Comparison of ENCODE assay signal across 15 mouse cellular contexts in the genomic region with DNA sequence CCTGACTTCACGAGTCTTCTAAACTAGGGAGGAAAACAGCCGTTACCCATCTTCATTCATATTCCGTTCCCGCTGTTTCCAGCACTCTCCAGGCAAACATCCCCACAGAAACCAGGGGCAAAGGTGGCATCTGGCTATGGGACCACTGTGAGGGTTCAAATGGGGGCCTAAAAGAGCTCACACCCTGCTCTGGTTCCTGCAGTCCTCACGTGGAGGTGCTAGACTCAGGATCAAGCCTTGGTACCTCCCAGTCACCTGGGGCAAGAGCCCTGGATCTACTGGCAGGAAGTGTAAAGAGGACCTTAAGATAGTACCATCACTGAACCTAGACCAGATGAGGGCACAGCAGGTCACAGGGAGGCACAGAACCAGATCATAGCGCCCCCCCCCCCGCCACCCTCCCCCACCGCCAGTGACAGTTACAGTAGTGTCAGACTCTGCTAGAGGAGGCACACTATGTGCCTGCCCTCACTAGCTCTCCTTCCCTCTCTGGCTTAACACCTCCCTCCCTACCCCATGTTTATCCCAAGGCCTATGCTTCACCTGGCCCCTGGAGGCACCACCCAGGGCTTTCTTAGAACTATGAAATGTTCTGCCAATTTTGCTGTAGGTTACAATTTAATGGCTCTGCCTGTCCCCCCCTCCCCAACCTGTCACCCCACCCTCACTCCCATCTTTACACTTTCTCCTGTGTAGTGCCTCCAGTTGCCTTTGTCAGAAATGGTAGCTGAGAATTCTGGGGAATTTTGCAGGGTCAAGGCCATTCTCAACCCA. TPM values are rescaled to one million over a fixed set of nuclear protein-coding genes. Genes with fewer than 3 reads are reported as not detected.
DNase-seq lines count a peak whose midpoint lies in the region; ATAC-seq and TF ChIP-seq lines count a peak whose summit lies in the region.
"Had no signal": no experiment of that assay in that cellular context is flagged by ENCODE, and none has a peak within 500 bp of the region (broad histone marks: within the 10 kb centered on the region; RNA-seq: fewer than 3 reads in every experiment).

No protein-coding gene starts in this region.

- WGBS in liver, adult 2 months, result 8% methylated on average over 8 of the region's 8 CpGs
- WGBS in forebrain, embryonic 12.5 days, result 38% methylated on average over 8 of the region's 8 CpGs

- H3K4me2 ChIP-seq in forebrain, embryonic 12.5 days, result no peak overlapping the region
- H3K4me2 ChIP-seq: forebrain, embryonic 15.5 days had no signal

- no peak for TF ChIP-seq POLR2A in liver, adult 2 months (IDR thresholded peaks at IDR 0.05; ENCODE audit: extremely low read depth, insufficient read depth, low read length)

- H3K27me3 ChIP-seq in liver, adult 2 months (ENCODE audit: control insufficient read depth, insufficient read depth, low read length), result no peaks in the 10 kb centered on the region
- no peaks in the 10 kb centered on the region for H3K27me3 ChIP-seq in E14TG2a.4 (ENCODE audit: insufficient read depth, low read length)
- H3K27me3 ChIP-seq in megakaryocyte, embryonic 14.5 days (replicated peaks), result peaks cover 2% of the 10 kb centered on the region
- peaks cover 3% of the 10 kb centered on the region; the same call in 1 of the 2 replicates for H3K27me3 ChIP-seq in forebrain, embryonic 12.5 days
- H3K27me3 ChIP-seq: forebrain, embryonic 15.5 days had no signal

- H3K27ac ChIP-seq in liver, adult 2 months (replicated peaks; ENCODE audit: insufficient read depth, low read depth, low read length), result no peak overlapping the region
- H3K27ac ChIP-seq in forebrain, embryonic 12.5 days, result no peak overlapping the region
- H3K27ac ChIP-seq: forebrain, embryonic 15.5 days had no signal

- peaks cover 11% of the 10 kb centered on the region; the same call in 1 of the 2 replicates for H3K4me1 ChIP-seq in liver, adult 2 months (ENCODE audit: control insufficient read depth, insufficient read depth, low read length)
- peaks cover 70% of the 10 kb centered on the region for H3K4me1 ChIP-seq in E14TG2a.4 (replicated peaks; ENCODE audit: low read depth, low read length)
- H3K4me1 ChIP-seq in megakaryocyte, embryonic 14.5 days, result peaks cover 50% of the 10 kb centered on the region
- peaks cover 5% of the 10 kb centered on the region; the same call in 1 of the 2 replicates for H3K4me1 ChIP-seq in forebrain, embryonic 12.5 days
- H3K4me1 ChIP-seq: forebrain, embryonic 15.5 days had no signal

- DNase-seq in liver, adult 2 months (ENCODE audit: extremely low read depth, low read depth, low spot score), result no peak
- DNase-seq in liver, result no peak
- no peak for DNase-seq in c-Kit-positive CD71-positive TER-119-positive erythroid progenitor cells, embryonic 14.5 days (ENCODE audit: low spot score)
- DNase-seq in ovary, postnatal 14 days (ENCODE audit: low spot score), result no peak

- no peak for TF ChIP-seq CTCF in liver, adult 2 months (IDR thresholded peaks at IDR 0.05; ENCODE audit: low read depth, low read length)
- TF ChIP-seq CTCF in E14TG2a.4 (conservative IDR thresholded peaks at IDR 0.05; ENCODE audit: low read length), result no peak

- ATAC-seq in inflammation-experienced regulatory T-cells, adult 6 months, result peak; percentile 8
- no peak for ATAC-seq in forebrain, embryonic 12.5 days (ENCODE audit: low FRiP score)
- ATAC-seq: forebrain, embryonic 15.5 days had no signal

- peaks cover 15% of the 10 kb centered on the region for H3K36me3 ChIP-seq in liver, adult 2 months (ENCODE audit: control insufficient read depth, insufficient read depth, low read length)
- H3K36me3 ChIP-seq in E14TG2a.4 (ENCODE audit: insufficient read depth, low read length), result peaks cover 50% of the 10 kb centered on the region
- peaks cover 35% of the 10 kb centered on the region for H3K36me3 ChIP-seq in megakaryocyte, embryonic 14.5 days (replicated peaks; ENCODE audit: low read length)
- H3K36me3 ChIP-seq in forebrain, embryonic 12.5 days (replicated peaks), result peaks cover 31% of the 10 kb centered on the region

- peaks cover 31% of the 10 kb centered on the region for H3K9me3 ChIP-seq in E14TG2a.4 (ENCODE audit: low read length)
- no peaks in the 10 kb centered on the region for H3K9me3 ChIP-seq in megakaryocyte, embryonic 14.5 days
- no peaks in the 10 kb centered on the region for H3K9me3 ChIP-seq in forebrain, embryonic 12.5 days
- H3K9me3 ChIP-seq: forebrain, embryonic 15.5 days had no signal

- H3K9ac ChIP-seq in liver, adult 2 months (ENCODE audit: low read depth, low read length), result peak overlapping the region; percentile 39; the same call in 1 of the 2 replicates
- H3K9ac ChIP-seq in forebrain, embryonic 12.5 days, result no peak overlapping the region
- H3K9ac ChIP-seq: forebrain, embryonic 15.5 days had no signal

- H3K79me2 ChIP-seq in liver, adult 2 months (ENCODE audit: control insufficient read depth, insufficient read depth, low read length), result peaks cover 2% of the 10 kb centered on the region; the same call in 1 of the 2 replicates

- H3K4me3 ChIP-seq in liver, adult 2 months (ENCODE audit: insufficient read depth, low read depth, low read length), result 0 out of 2 replicates have a peak overlapping the region, but pooled peaks have one; percentile 2
- H3K4me3 ChIP-seq in E14TG2a.4 (replicated peaks; ENCODE audit: low read length), result peak overlapping the region; percentile 79
- peak overlapping the region; percentile 91 for H3K4me3 ChIP-seq in megakaryocyte, embryonic 14.5 days (replicated peaks)
- H3K4me3 ChIP-seq in forebrain, embryonic 12.5 days (replicated peaks), result no peak overlapping the region
- H3K4me3 ChIP-seq: forebrain, embryonic 15.5 days had no signal

RNA-seq across cellular contexts. Expression of gene Slc17a9, which starts 1.0 kb away (rescaled TPM):
- 3.5 and 4.5 TPM in 2 replicates for total RNA-seq in liver, adult 2 months (2014; rRNA removed)
- 9.1 and 10.9 TPM in 2 replicates for polyA plus RNA-seq in liver, adult 2 months (2012; rRNA removed)
- polyA plus RNA-seq in inflammation-experienced regulatory T-cells, adult 6 months (2017; shearing (Covaris generic)), result 10 to 100 TPM; 31.7 to 86.8 (median 66.9) TPM
- polyA plus RNA-seq in megakaryocyte, embryonic 14.5 days (2012; ENCODE audit: insufficient read depth, low replicate concordance), result 3.5 and 6.1 TPM in 2 replicates
- 0.37 and 0.55 TPM in 2 replicates for polyA plus RNA-seq in forebrain, embryonic 12.5 days (2016; fragmentation: Nextera tagmentation; extraction: Ambion mirVana)

RNA-seq across cellular contexts. Expression of gene Gid8, which starts 16.1 kb away (rescaled TPM):
- 52.4 and 54.7 TPM in 2 replicates for total RNA-seq in liver, adult 2 months (2014; rRNA removed)
- 23.6 and 24.3 TPM in 2 replicates for polyA plus RNA-seq in liver, adult 2 months (2012; rRNA removed)
- 10 to 100 TPM; 20.2 to 22.8 (median 22.4) TPM for polyA plus RNA-seq in inflammation-experienced regulatory T-cells, adult 6 months (2017; shearing (Covaris generic))
- polyA plus RNA-seq in megakaryocyte, embryonic 14.5 days (2012; ENCODE audit: insufficient read depth, low replicate concordance), result 10.8 TPM in 1 of 2 replicates, not detected in the other
- 52.0 and 54.7 TPM in 2 replicates for polyA plus RNA-seq in forebrain, embryonic 12.5 days (2016; fragmentation: Nextera tagmentation; extraction: Ambion mirVana)

RNA-seq across cellular contexts. Expression of gene Dido1, which starts 16.2 kb away (rescaled TPM):
- 26.0 and 27.1 TPM in 2 replicates for total RNA-seq in liver, adult 2 months (2014; rRNA removed)
- 7.3 and 10.0 TPM in 2 replicates for polyA plus RNA-seq in liver, adult 2 months (2012; rRNA removed)
- polyA plus RNA-seq in inflammation-experienced regulatory T-cells, adult 6 months (2017; shearing (Covaris generic)), result 10 to 100 TPM; 36.4 to 52.4 (median 45.3) TPM
- polyA plus RNA-seq in megakaryocyte, embryonic 14.5 days (2012; ENCODE audit: insufficient read depth, low replicate concordance), result 3.4 and 8.4 TPM in 2 replicates
- 42.2 and 42.7 TPM in 2 replicates for polyA plus RNA-seq in forebrain, embryonic 12.5 days (2016; fragmentation: Nextera tagmentation; extraction: Ambion mirVana)

RNA-seq across cellular contexts. Expression of gene Bhlhe23, which starts 50.7 kb away (rescaled TPM):
- total RNA-seq in liver, adult 2 months (2014; rRNA removed), result not detected in 2 replicates
- polyA plus RNA-seq in liver, adult 2 months (2012; rRNA removed), result not detected in 2 replicates
- not detected for polyA plus RNA-seq in inflammation-experienced regulatory T-cells, adult 6 months (2017; shearing (Covaris generic))
- polyA plus RNA-seq in megakaryocyte, embryonic 14.5 days (2012; ENCODE audit: insufficient read depth, low replicate concordance), result not detected in 2 replicates
- polyA plus RNA-seq in forebrain, embryonic 12.5 days (2016; fragmentation: Nextera tagmentation; extraction: Ambion mirVana), result 1.3 and 3.2 TPM in 2 replicates
- total RNA-seq: common myeloid progenitor, adult 5-6 weeks; heart, adult 8-10 months; left cerebral cortex, postnatal 14 days; neutrophil, adult 5-6 weeks had no signal
- polyA plus RNA-seq: kidney, embryonic 16.5 days; urinary bladder, adult 2 months had no signal
